Mouse (Mus musculus) E14TG2a.4 (cell line): ENCODE measurements at regions not wholly inside any gene's neighbourhood (a gene's known extent, or its start where the extent isn't known, plus 50 kb on each side); places are given as distances from the start of the nearest gene placed in this dataset.

Source experiments
- H3K27me3 ChIP-seq: 2 replicates; pipeline ENCODE4 v1.6.1; 2014; ENCODE audit warnings: low read length, control low read depth; ENCODE audit not compliant: insufficient read depth
- H3K36me3 ChIP-seq: 2 replicates; pipeline ENCODE4 v1.6.1; 2014; ENCODE audit warnings: low read length, control low read depth; ENCODE audit not compliant: insufficient read depth
- H3K4me1 ChIP-seq: replicated peaks from 2 replicates; pipeline ENCODE4 v1.6.1; 2014; ENCODE audit warnings: low read depth, low read length, control low read depth
- H3K4me3 ChIP-seq: replicated peaks from 2 replicates; pipeline ENCODE4 v1.5.1; 2014; ENCODE audit warnings: mild to moderate bottlenecking, low read length
- H3K9me3 ChIP-seq: 2 replicates; pipeline ENCODE4 v1.6.1; 2014; ENCODE audit warnings: low read length, control low read depth
- CTCF ChIP-seq: conservative IDR thresholded peaks from 2 replicates; pipeline ENCODE4 v1.5.1; 2014; ENCODE audit warnings: low read length
- NANOG ChIP-seq: IDR thresholded peaks from 2 replicates; pipeline ENCODE4 v1.6.1; 2014; ENCODE audit warnings: borderline replicate concordance, low read length, mixed read lengths
- POU5F1 ChIP-seq: IDR thresholded peaks from 2 replicates; pipeline ENCODE4 v1.6.1; 2014; ENCODE audit warnings: low read length, borderline replicate concordance

DNA sequence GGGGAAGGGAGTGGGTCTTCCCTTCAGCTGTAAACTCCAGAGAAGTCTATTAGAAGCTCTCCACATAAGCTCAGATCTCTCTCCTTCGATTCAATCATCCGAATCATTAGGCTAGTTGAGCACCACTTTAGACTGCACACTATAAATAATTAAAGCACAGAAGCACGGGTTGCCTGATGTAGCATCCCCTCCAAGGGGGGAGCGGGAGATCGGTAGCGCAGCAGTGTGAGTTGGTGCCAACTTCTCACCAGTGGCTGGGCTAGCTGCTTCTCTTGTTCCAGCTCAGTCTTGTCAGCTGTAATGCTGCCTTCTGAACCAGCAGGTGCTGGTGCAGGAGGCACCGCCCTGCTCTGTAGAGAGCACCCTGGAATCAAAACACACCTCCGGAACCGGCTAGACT lies 78.6 kb downstream of the A830031A19Rik start:
- H3K4me3 ChIP-seq: no peak overlapping the region
- H3K4me1 ChIP-seq: no peaks in the 10 kb centered on the region
- no peaks in the 10 kb centered on the region for H3K36me3 ChIP-seq
- H3K27me3 ChIP-seq: peaks cover 13% of the 10 kb centered on the region; the same call in 1 of the 2 replicates
- TF ChIP-seq POU5F1 (no peak), NANOG (no peak)
- H3K9me3 ChIP-seq: no peaks in the 10 kb centered on the region

DNA sequence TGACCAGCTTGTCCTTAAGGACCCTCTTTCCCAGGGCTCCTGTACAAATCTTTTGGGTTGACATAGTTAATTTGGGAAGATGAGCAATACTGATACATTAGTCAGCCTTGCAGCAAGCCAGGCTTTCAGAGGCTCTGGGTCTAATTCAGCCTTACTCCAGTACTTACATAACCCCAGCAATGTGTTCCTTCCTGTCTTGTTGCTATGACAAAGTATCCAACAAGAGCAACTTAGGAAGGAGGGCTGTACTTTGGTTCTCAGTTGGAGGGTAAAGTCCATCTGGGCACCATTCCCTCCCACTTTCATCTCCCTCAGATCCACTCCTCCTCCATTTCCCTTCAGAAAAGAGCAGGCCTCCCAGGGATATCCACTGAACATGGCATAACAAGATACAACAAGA lies 80.7 kb downstream of the A830031A19Rik start:
- TF ChIP-seq NANOG (no peak), POU5F1 (no peak), CTCF (no peak)
- H3K4me3 ChIP-seq: no peak overlapping the region
- no peaks in the 10 kb centered on the region for H3K4me1 ChIP-seq
- peaks cover 13% of the 10 kb centered on the region; the same call in 1 of the 2 replicates for H3K27me3 ChIP-seq
- H3K9me3 ChIP-seq: no peaks in the 10 kb centered on the region
- H3K36me3 ChIP-seq: no peaks in the 10 kb centered on the region

DNA sequence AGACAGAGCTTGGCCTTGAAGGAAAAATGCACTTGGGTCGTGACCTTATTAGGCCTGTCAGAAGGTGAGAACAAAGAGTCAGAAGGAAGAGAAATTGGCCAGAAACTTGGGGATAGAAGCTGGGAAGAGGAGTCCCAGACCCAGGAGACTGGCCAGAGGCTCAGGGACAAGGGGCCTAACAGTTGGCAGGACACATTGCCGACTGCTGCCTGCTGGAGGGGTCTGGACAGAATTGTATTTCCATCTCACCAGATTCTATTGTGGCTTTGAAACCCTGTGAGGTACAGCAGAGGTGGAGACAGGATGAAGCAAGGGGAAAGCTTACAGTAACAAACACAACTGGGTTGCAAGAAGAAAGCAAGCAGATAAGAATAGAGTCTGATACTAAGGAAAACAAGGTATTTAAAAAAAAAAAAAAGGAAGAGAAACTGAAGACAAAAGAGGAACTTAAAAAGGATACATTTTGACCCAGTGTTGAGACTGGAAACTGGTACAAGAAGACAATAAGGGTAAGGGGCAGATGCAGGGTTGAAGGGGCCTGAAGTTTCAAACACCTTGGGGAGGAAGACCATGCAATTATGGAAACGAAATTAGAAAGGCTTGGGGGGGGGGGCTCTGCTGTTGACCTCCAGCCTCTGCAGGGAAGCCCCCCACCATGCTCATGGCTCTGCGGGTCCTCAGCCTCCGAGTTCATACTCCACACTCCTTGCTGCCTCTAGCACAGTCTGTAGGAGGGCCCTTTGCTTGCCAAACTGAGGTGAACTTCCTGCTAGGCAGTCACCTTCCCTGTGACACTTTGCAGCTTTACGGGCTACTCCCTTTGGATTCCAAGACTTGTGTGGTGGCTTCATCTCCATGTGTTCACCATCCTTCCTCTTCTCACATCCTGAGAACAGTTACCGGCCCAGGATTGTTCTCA lies 87.1 kb downstream of the A830031A19Rik start:
- Histone ChIP-seq H3K4me1 (no peaks in the 10 kb centered on the region), H3K4me3 (no peak overlapping the region), H3K36me3 (no peaks in the 10 kb centered on the region), H3K9me3 (no peaks in the 10 kb centered on the region), H3K27me3 (no peaks in the 10 kb centered on the region)
- TF ChIP-seq POU5F1 (no peak), NANOG (no peak), CTCF (no peak)

DNA sequence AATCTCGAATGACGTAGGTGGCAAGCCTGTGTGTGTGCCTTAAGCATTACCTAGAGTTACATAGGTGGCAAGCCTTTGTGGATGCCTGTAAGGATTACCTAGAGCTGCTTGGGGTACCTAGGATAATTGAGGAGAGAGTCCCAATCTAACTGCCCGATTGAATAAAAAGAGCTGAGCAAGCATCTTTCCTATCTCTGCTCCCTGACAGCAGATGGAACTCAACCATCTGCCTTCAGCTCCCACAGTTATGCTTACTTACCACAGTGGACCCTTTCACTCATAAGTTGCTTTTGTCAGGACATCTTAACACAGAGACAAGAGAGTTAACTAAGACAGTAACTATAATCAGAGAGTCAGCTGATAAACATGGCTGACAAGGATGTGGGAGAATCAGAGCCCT lies 89.6 kb downstream of the A830031A19Rik start:
- H3K4me3 ChIP-seq: no peak overlapping the region
- no peaks in the 10 kb centered on the region for H3K27me3 ChIP-seq
- H3K9me3 ChIP-seq: no peaks in the 10 kb centered on the region
- no peaks in the 10 kb centered on the region for H3K4me1 ChIP-seq
- TF ChIP-seq NANOG (no peak), CTCF (no peak), POU5F1 (no peak)
- H3K36me3 ChIP-seq: no peaks in the 10 kb centered on the region

DNA sequence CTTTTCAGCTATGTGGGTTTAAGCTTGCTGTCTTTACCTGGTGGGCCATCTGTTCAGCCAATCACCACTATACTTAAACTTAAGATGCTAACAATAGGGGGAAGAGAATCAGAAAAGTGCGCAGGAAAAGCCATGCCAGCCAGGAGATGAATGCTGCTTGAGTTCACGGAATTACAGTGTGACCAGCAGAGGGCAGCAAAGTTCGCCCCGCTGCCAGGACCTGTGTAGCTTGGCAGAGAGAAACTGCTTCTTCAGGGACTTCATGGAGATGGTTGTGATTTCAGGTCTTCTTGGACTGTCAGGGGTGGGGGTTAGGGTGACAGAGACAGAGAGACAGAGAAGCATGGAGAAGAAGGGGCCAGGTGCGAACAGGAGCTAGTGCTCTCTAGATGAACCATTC lies 84.3 kb upstream of the Papolg start:
- no peaks in the 10 kb centered on the region for H3K9me3 ChIP-seq
- H3K27me3 ChIP-seq: 0 out of 2 replicates have a peak, but pooled peaks cover 3% of the 10 kb centered on the region
- no peaks in the 10 kb centered on the region for H3K4me1 ChIP-seq
- H3K36me3 ChIP-seq: no peaks in the 10 kb centered on the region
- TF ChIP-seq POU5F1 (no peak), CTCF (peak; percentile 94), NANOG (no peak)
- no peak overlapping the region for H3K4me3 ChIP-seq

GRCm38 (mm10) chr11:23978300-23978699 lies 83.2 kb upstream of the Papolg start:
- no peak for TF ChIP-seq POU5F1
- TF ChIP-seq NANOG: no peak
- TF ChIP-seq CTCF: no peak
- no peak overlapping the region for H3K4me3 ChIP-seq
- 0 out of 2 replicates have a peak, but pooled peaks cover 3% of the 10 kb centered on the region for H3K27me3 ChIP-seq
- no peaks in the 10 kb centered on the region for H3K4me1 ChIP-seq
- H3K36me3 ChIP-seq: no peaks in the 10 kb centered on the region
- no peaks in the 10 kb centered on the region for H3K9me3 ChIP-seq

GRCm38 (mm10) chr11:23977096-23977495 lies 82.0 kb upstream of the Papolg start:
- Histone ChIP-seq H3K9me3 (no peaks in the 10 kb centered on the region), H3K27me3 (0 out of 2 replicates have a peak, but pooled peaks cover 3% of the 10 kb centered on the region), H3K4me1 (no peaks in the 10 kb centered on the region)

DNA sequence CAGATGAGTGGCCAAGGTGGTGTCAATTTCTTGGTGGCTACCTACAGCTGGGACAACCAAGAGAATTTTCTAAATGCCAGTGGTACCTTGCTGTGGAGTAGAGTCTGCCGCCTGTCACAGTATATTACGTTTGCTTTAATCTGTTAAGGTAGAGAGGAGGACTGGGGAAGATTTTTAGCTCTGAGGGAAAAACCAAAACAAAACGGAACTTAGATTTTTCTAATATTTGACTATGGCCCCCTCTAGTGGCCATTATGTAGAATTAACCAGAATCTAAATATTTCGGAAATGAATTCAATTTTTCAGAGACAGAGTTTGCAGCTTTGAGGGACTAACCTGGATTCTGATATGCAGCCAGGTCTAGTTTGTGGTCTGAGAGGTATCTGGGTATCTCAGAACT lies 59.3 kb upstream of the Papolg start:
- Histone ChIP-seq H3K4me3 (0 out of 2 replicates have a peak overlapping the region, but pooled peaks have one; percentile 35), H3K36me3 (no peaks in the 10 kb centered on the region), H3K9me3 (peaks cover 10% of the 10 kb centered on the region), H3K4me1 (peaks cover 7% of the 10 kb centered on the region), H3K27me3 (peaks cover 8% of the 10 kb centered on the region)
- TF ChIP-seq NANOG: no peak
- peak; percentile 41 for TF ChIP-seq CTCF

More at GRCm38 (mm10) chr11:23977096-23977495, 82.0 kb upstream of the Papolg start:
- H3K36me3 ChIP-seq: no peaks in the 10 kb centered on the region
- TF ChIP-seq POU5F1: no peak
- TF ChIP-seq NANOG: no peak
- TF ChIP-seq CTCF: no peak
- no peak overlapping the region for H3K4me3 ChIP-seq

DNA sequence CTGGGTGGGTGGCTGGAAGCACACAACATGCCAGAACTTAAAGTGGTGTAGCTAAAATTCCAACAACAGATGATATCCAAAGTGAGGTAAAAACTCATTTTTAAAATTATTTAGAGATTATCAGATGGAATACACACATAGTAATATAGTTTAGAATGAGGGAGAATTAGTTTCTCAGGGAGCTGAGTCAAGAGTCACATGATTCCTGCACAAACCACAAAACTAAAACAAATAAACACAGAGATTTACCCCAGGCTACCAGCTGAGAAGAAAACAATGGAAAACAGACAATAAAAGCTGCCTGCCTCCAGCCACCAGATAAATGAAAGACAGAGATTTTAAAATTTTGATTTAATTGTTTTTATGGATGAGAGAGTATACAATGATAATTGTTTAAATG lies 50.9 kb upstream of the Papolg start:
- Histone ChIP-seq H3K27me3 (no peaks in the 10 kb centered on the region), H3K9me3 (no peaks in the 10 kb centered on the region), H3K36me3 (no peaks in the 10 kb centered on the region), H3K4me1 (no peaks in the 10 kb centered on the region), H3K4me3 (no peak overlapping the region)
- TF ChIP-seq POU5F1: no peak
- no peak for TF ChIP-seq NANOG
- no peak for TF ChIP-seq CTCF
